Mouse (Mus musculus): ENCODE data around the gene Ptprg. TPM values are rescaled to one million over a fixed set of nuclear protein-coding genes. Genes with fewer than 3 reads are reported as not detected.
A peak's percentile ranks its signal among the peaks of the same experiment; 100 is the strongest.

Ptprg gene
- total and polyA plus RNA-seq, 2 experiments from 2014 or later: 8.7 to 63.4 TPM

DNA sequence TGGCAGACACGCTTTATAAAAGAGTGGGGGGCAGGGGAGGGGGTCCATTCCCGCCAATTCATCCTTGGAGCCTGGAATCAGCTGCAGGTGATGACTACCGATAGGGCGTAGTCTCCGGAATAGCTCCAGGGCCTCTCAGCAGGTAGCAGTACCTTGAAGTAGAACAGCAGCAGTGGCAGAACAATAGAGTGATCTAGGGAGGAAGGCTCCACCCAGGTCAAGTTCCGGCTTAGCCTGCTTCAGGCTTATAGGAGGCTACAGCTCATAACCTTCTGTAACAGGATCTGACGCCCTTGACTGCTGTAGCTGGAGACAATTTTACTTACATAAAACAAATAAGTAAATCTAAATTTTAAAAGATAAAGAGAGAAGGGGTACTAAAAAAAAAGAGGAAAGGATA lies 554.1 kb downstream of the Ptprg start:
- H3K9ac ChIP-seq (replicated peaks; ENCODE audit: low read depth, low read length): no peak overlapping the region
- H3K27me3 ChIP-seq (ENCODE audit: control insufficient read depth, insufficient read depth, low read length): no peaks in the 10 kb centered on the region
- H3K9me3 ChIP-seq (replicated peaks; ENCODE audit: control insufficient read depth, low read length): no peaks in the 10 kb centered on the region
- DNase-seq (ENCODE audit: low spot score): no peak
- H3K4me1 ChIP-seq (ENCODE audit: control insufficient read depth, insufficient read depth): 0 out of 2 replicates have a peak, but pooled peaks cover 3% of the 10 kb centered on the region
- no peak overlapping the region for H3K27ac ChIP-seq (ENCODE audit: low read depth)
- no peak for TF ChIP-seq EP300 (IDR thresholded peaks at IDR 0.05; ENCODE audit: low read depth)
- TF ChIP-seq CTCF (IDR thresholded peaks at IDR 0.05; ENCODE audit: low read depth): no peak
- no peaks in the 10 kb centered on the region for H3K36me3 ChIP-seq (replicated peaks; ENCODE audit: control insufficient read depth, insufficient read depth, low read length)
- no peak overlapping the region for H3K4me2 ChIP-seq (ENCODE audit: low read depth, low read length)
- 76% methylated on average over 7 of the region's 7 CpGs for WGBS
- ATAC-seq (ENCODE audit: insufficient read depth, low read depth): 0 out of 2 replicates have a peak, but pooled peaks have one; percentile 55
- H3K4me3 ChIP-seq (ENCODE audit: low read depth, low read length): no peak overlapping the region

DNA sequence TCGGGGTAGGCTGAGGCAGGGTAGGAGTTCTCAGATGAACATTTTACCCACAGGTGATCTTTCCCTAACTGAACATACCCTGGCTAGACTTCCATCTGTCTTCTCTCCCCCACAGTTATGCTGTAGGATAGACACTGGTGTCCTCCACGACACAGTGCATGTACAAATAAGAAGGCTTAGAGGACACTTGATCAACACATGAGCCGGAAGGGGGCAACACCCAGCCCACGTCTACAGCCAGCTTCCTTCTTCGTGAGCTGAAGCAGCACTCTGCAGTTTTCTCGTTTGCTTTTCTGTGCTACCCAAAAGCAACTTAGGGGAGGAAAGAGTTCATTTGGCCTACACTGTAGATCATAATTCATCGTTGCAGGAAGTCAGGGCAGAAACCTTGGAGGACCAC lies 554.7 kb downstream of the Ptprg start:
- Histone ChIP-seq H3K4me3 (ENCODE audit: low read depth, low read length) (no peak overlapping the region), H3K9me3 (replicated peaks; ENCODE audit: control insufficient read depth, low read length) (no peaks in the 10 kb centered on the region), H3K9ac (replicated peaks; ENCODE audit: low read depth, low read length) (no peak overlapping the region), H3K4me1 (ENCODE audit: control insufficient read depth, insufficient read depth) (0 out of 2 replicates have a peak, but pooled peaks cover 3% of the 10 kb centered on the region), H3K4me2 (ENCODE audit: low read depth, low read length) (no peak overlapping the region), H3K27me3 (ENCODE audit: control insufficient read depth, insufficient read depth, low read length) (no peaks in the 10 kb centered on the region), H3K36me3 (replicated peaks; ENCODE audit: control insufficient read depth, insufficient read depth, low read length) (no peaks in the 10 kb centered on the region), H3K27ac (ENCODE audit: low read depth) (0 out of 2 replicates have a peak overlapping the region, but pooled peaks have one; percentile 50)
- WGBS: 74% methylated on average over 7 of the region's 7 CpGs
- no peak for ATAC-seq (ENCODE audit: insufficient read depth, low read depth)
- no peak for DNase-seq (ENCODE audit: low spot score)
- TF ChIP-seq CTCF (IDR thresholded peaks at IDR 0.05; ENCODE audit: low read depth) (no peak), EP300 (IDR thresholded peaks at IDR 0.05; ENCODE audit: low read depth) (no peak)

DNA sequence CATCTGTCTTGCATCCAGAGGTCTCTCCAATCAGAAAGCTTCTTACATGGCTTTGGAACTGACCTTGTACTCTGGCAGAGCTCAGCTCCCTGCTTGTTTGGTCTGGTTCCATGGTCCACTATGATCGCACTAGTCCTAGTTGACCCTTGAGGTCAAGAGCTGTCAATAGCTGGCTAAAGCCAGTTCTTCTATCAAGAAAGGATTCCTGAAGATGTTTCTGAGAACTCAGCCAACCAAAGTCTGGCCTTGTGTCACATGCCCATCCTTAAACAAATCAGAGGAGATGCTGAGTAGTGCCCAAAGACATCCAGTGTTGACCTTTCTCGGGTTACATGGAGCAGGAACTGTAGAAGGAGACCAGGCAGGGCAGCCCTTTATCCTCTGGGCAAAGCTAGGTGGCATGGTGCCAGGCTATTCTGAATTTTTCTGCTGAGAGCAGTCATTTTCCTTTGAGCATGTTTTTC lies 559.2 kb downstream of the Ptprg start:
- ATAC-seq (ENCODE audit: insufficient read depth, low read depth): no peak
- no peak overlapping the region for H3K27ac ChIP-seq (ENCODE audit: low read depth)
- no peaks in the 10 kb centered on the region for H3K9me3 ChIP-seq (replicated peaks; ENCODE audit: control insufficient read depth, low read length)
- no peak for DNase-seq (ENCODE audit: low spot score)
- H3K36me3 ChIP-seq (replicated peaks; ENCODE audit: control insufficient read depth, insufficient read depth, low read length): no peaks in the 10 kb centered on the region
- no peak overlapping the region for H3K4me2 ChIP-seq (ENCODE audit: low read depth, low read length)
- no peaks in the 10 kb centered on the region for H3K4me1 ChIP-seq (ENCODE audit: control insufficient read depth, insufficient read depth)
- TF ChIP-seq EP300 (IDR thresholded peaks at IDR 0.05; ENCODE audit: low read depth) (no peak), CTCF (IDR thresholded peaks at IDR 0.05; ENCODE audit: low read depth) (no peak)
- no peaks in the 10 kb centered on the region for H3K27me3 ChIP-seq (ENCODE audit: control insufficient read depth, insufficient read depth, low read length)
- H3K9ac ChIP-seq (replicated peaks; ENCODE audit: low read depth, low read length): no peak overlapping the region
- 67% methylated on average over 2 of the region's 2 CpGs for WGBS
- H3K4me3 ChIP-seq (ENCODE audit: low read depth, low read length): no peak overlapping the region

DNA sequence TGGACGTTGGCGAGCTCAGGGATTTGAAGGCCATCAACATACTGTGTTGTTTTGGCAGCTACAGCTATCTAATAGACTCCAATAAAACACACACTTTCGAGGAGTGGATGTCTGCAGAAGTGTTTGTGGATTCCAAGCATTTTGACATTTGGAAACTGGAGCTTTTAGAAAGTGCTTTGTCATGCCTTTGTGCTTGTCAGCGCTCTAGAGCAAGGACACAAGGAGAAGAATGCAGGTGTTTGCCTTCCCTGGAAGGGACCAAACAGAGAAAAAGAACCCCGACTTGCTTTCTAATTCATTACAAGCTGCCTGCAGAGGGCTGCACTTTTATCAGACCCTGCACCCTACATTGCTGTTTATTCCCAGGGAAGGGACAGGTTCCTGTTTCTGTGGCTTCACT lies 560.0 kb downstream of the Ptprg start:
- WGBS: 52% methylated on average over 5 of the region's 5 CpGs
- Histone ChIP-seq H3K27me3 (ENCODE audit: control insufficient read depth, insufficient read depth, low read length) (no peaks in the 10 kb centered on the region), H3K4me2 (ENCODE audit: low read depth, low read length) (no peak overlapping the region), H3K9ac (replicated peaks; ENCODE audit: low read depth, low read length) (no peak overlapping the region), H3K9me3 (replicated peaks; ENCODE audit: control insufficient read depth, low read length) (no peaks in the 10 kb centered on the region), H3K27ac (ENCODE audit: low read depth) (no peak overlapping the region), H3K4me1 (ENCODE audit: control insufficient read depth, insufficient read depth) (no peaks in the 10 kb centered on the region), H3K36me3 (replicated peaks; ENCODE audit: control insufficient read depth, insufficient read depth, low read length) (no peaks in the 10 kb centered on the region), H3K4me3 (ENCODE audit: low read depth, low read length) (no peak overlapping the region)
- no peak for ATAC-seq (ENCODE audit: insufficient read depth, low read depth)
- TF ChIP-seq EP300 (IDR thresholded peaks at IDR 0.05; ENCODE audit: low read depth) (no peak), CTCF (IDR thresholded peaks at IDR 0.05; ENCODE audit: low read depth) (no peak)
- DNase-seq (ENCODE audit: low spot score): no peak

DNA sequence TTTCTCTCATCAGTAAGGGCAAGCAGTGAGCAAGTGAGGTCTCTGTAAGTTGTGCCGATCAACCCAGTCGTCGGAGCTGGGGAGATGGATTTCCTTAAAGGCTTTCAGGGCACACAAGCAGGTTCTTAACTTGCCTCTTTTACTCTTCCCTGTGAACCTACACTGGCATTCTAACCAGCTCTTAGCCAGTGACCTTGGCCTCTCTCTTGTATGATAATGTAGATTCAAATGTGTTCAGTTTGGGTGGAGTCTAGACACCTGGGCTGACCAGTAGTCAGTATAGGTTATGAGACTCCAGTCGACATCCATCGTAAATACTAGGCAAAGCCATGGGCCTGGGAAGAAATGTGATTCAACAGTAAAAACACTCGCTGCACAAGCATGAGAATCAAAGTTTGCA lies 560.7 kb downstream of the Ptprg start:
- no peak overlapping the region for H3K9ac ChIP-seq (replicated peaks; ENCODE audit: low read depth, low read length)
- H3K27me3 ChIP-seq (ENCODE audit: control insufficient read depth, insufficient read depth, low read length): no peaks in the 10 kb centered on the region
- TF ChIP-seq EP300 (IDR thresholded peaks at IDR 0.05; ENCODE audit: low read depth) (no peak), CTCF (IDR thresholded peaks at IDR 0.05; ENCODE audit: low read depth) (no peak)
- no peaks in the 10 kb centered on the region for H3K36me3 ChIP-seq (replicated peaks; ENCODE audit: control insufficient read depth, insufficient read depth, low read length)
- 77% methylated on average over 6 of the region's 6 CpGs for WGBS
- H3K9me3 ChIP-seq (replicated peaks; ENCODE audit: control insufficient read depth, low read length): no peaks in the 10 kb centered on the region
- DNase-seq (ENCODE audit: low spot score) (no peak), ATAC-seq (ENCODE audit: insufficient read depth, low read depth) (no peak)
- H3K27ac ChIP-seq (ENCODE audit: low read depth): no peak overlapping the region
- no peak overlapping the region for H3K4me2 ChIP-seq (ENCODE audit: low read depth, low read length)
- no peak overlapping the region for H3K4me3 ChIP-seq (ENCODE audit: low read depth, low read length)
- no peaks in the 10 kb centered on the region for H3K4me1 ChIP-seq (ENCODE audit: control insufficient read depth, insufficient read depth)

DNA sequence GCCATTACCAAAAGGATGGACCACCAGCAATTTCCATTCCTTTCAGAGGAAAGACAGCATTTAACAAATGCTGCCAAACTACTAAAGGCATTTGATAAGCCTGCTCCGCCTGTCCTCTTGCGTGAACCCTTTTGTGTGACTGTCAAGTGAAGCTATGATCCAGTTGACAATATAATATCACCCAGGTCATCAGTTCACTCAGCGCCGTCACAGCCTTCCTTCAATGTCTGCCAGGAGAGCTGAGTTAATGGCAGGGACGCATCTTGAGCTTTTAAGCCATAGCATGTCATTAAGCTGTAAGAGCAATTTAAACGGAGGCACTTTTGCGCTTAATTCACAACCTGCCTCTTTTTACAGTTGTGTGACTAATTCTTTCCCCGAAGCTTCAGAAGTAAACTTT lies 565.9 kb downstream of the Ptprg start:
- Histone ChIP-seq H3K9me3 (replicated peaks; ENCODE audit: control insufficient read depth, low read length) (no peaks in the 10 kb centered on the region), H3K4me1 (ENCODE audit: control insufficient read depth, insufficient read depth) (no peaks in the 10 kb centered on the region), H3K27me3 (ENCODE audit: control insufficient read depth, insufficient read depth, low read length) (no peaks in the 10 kb centered on the region), H3K27ac (ENCODE audit: low read depth) (no peak overlapping the region), H3K4me3 (ENCODE audit: low read depth, low read length) (no peak overlapping the region), H3K4me2 (ENCODE audit: low read depth, low read length) (no peak overlapping the region), H3K9ac (replicated peaks; ENCODE audit: low read depth, low read length) (no peak overlapping the region), H3K36me3 (replicated peaks; ENCODE audit: control insufficient read depth, insufficient read depth, low read length) (0 out of 2 replicates have a peak, but pooled peaks cover 3% of the 10 kb centered on the region)
- TF ChIP-seq CTCF (IDR thresholded peaks at IDR 0.05; ENCODE audit: low read depth): no peak
- no peak for DNase-seq (ENCODE audit: low spot score)
- 82% methylated on average over 8 of the region's 8 CpGs for WGBS
- ATAC-seq (ENCODE audit: insufficient read depth, low read depth): no peak
